Mouse (Mus musculus) liver, postnatal 0 days (tissue): Measurements from ENCODE around the gene Wdr18. TPM values are rescaled to one million over a fixed set of nuclear protein-coding genes. Genes with fewer than 3 reads are reported as not detected.

Experiments
- ATAC-seq: fragments of 200-750 bp; cut with Nextera tagmentation; 2 replicates; pipeline ENCODE4 v1.8.0; 2017; ENCODE audit warnings: mild to moderate bottlenecking, moderate library complexity
- DNase-seq: peaks from one replicate; pipeline ENCODE4 v3.0.0-alpha.2; 2016
- H3K27ac ChIP-seq: fragments of 300-500 bp; sonication (generic); 2 replicates; pipeline ENCODE4 v1.5.1; 2014; ENCODE audit warnings: antibody characterized with exemption, moderate library complexity, mild to moderate bottlenecking, low read depth
- H3K27me3 ChIP-seq: fragments of 300-500 bp; sonication (generic); 2 replicates; pipeline ENCODE4 v1.6.1; 2014; ENCODE audit warnings: low read length, control low read depth, mixed read lengths; ENCODE audit not compliant: insufficient read depth
- H3K36me3 ChIP-seq: fragments of 300-500 bp; sonication (generic); replicated peaks from 2 replicates; pipeline ENCODE4 v1.6.1; 2014; ENCODE audit warnings: mild to moderate bottlenecking, control low read depth, low read length, moderate library complexity, mixed read lengths; ENCODE audit not compliant: insufficient read depth
- H3K4me1 ChIP-seq: fragments of 300-500 bp; sonication (generic); 2 replicates; pipeline ENCODE4 v1.6.1; 2014; ENCODE audit warnings: antibody characterized with exemption, mild to moderate bottlenecking, control low read depth; ENCODE audit not compliant: insufficient read depth
- H3K4me2 ChIP-seq: fragments of 300-500 bp; sonication (generic); 2 replicates; pipeline ENCODE4 v1.6.1; 2014; ENCODE audit warnings: low read depth, mild to moderate bottlenecking, low read length, moderate library complexity, mixed read lengths
- H3K4me3 ChIP-seq: fragments of 300-500 bp; sonication (generic); 2 replicates; pipeline ENCODE4 v1.5.1; 2014; ENCODE audit warnings: low read depth, low read length
- H3K9ac ChIP-seq: fragments of 300-500 bp; sonication (generic); replicated peaks from 2 replicates; pipeline ENCODE4 v1.6.1; 2014; ENCODE audit warnings: mild to moderate bottlenecking, moderate library complexity
- H3K9me3 ChIP-seq: fragments of 300-500 bp; sonication (generic); 2 replicates; pipeline ENCODE4 v1.6.1; 2016; ENCODE audit warnings: mild to moderate bottlenecking, control low read depth, low read length, mixed read lengths
- CTCF ChIP-seq: sonication (generic); IDR thresholded peaks from 2 replicates; pipeline ENCODE4 v1.5.1; 2016; ENCODE audit warnings: antibody characterized with exemption, low read depth
- EP300 ChIP-seq: IDR thresholded peaks from 2 replicates; pipeline ENCODE4 v1.6.1; 2016; ENCODE audit warnings: antibody characterized with exemption, low read depth, mild to moderate bottlenecking
- WGBS: fragments of 180-500 bp; shearing (Covaris S2); extraction: QIAGEN DNeasy Blood & Tissue Kit; methylation state at CpG from one replicate; pipeline ENCODE4 v1.1.7; 2014; ENCODE audit not compliant: insufficient replicate concordance; 5-methylcytosine and 5-hydroxymethylcytosine counted together
- polyA plus RNA-seq: library from polyadenylated mRNA; unstranded; fragments of >200 nt; fragmentation: Nextera tagmentation; extraction: Ambion mirVana; gene quantifications from 2 replicates; pipeline ENCODE4 v1.2.1, GENCODE M21; 2015

Wdr18 gene
- polyA plus RNA-seq, 1 experiment from 2014 or later, result 40.7 TPM

DNA sequence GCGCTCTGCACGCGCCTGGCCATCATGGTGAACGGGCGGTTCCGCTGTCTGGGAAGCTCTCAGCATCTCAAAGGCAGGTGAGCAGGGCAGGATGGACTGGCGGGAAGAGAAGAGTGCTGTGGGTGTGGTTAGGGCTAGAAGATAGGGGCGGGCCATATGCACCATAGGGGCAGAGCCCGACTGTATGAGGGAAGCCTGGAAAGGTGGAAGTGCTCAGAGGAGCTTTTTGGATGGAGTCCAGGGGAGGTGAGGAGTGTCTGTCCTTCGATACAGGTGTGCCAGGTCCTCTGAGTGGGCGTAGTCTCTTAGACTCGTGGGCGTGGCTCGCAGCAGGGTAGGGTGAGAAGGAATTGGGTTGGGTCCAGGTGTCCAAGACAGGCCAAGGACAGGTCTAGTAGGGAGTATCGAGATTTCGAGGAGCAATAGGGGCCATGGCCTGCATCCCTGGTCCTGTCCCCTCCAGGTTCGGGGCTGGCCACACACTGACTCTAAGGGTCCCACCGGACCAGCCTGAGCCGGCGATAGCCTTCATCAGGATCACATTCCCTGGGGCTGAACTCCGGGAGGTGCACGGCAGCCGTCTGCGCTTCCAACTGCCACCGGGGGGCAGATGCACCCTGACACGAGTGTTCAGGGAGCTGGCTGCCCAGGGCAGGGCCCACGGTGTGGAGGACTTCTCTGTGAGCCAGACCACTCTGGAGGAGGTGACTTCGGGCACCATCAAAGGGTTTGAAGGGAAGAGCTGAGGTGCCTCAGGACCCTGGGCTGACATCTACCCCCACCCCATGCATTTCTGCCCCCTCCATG is 54.7 kb downstream of the Wdr18 start:
- H3K27ac ChIP-seq, result no peak overlapping the region
- no peak overlapping the region for H3K4me3 ChIP-seq
- peaks cover 3% of the 10 kb centered on the region; the same call in 1 of the 2 replicates for H3K9me3 ChIP-seq
- no peak for ATAC-seq
- H3K4me1 ChIP-seq, result peaks cover 23% of the 10 kb centered on the region
- WGBS, result 67% methylated on average over 28 of the region's 28 CpGs
- no peak for DNase-seq
- H3K36me3 ChIP-seq, result peaks cover 27% of the 10 kb centered on the region
- H3K27me3 ChIP-seq, result no peaks in the 10 kb centered on the region
- H3K9ac ChIP-seq, result no peak overlapping the region
- TF ChIP-seq CTCF (peak; percentile 49), EP300 (no peak)
- H3K4me2 ChIP-seq, result no peak overlapping the region

DNA sequence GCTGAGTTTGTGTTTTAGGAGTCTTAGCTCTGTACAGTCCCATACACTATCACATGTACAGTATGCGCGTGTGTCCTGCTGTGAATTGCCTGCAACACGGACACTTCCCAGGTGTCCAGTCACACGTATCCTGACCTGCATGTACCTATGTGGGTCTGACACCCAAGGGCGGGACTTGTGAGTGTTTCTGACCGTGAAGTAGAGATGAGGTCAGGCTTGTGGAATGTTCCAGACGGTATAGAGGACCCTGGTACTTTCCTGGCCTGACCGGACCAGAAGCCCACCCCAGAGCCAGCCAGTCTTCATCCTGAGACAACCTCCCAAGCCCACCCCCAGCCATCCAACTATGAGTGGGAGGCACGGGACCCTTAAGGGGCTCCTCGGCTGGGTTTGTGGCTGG is 55.6 kb downstream of the Wdr18 start:
- Histone ChIP-seq H3K4me3 (no peak overlapping the region), H3K4me1 (peaks cover 26% of the 10 kb centered on the region), H3K9me3 (peaks cover 3% of the 10 kb centered on the region; the same call in 1 of the 2 replicates), H3K27ac (no peak overlapping the region), H3K9ac (no peak overlapping the region; the same call in 1 of the 2 replicates), H3K27me3 (peaks cover 4% of the 10 kb centered on the region; the same call in 1 of the 2 replicates), H3K4me2 (no peak overlapping the region), H3K36me3 (peaks cover 30% of the 10 kb centered on the region)
- DNase-seq (no peak), ATAC-seq (no peak)
- TF ChIP-seq EP300, result no peak
- TF ChIP-seq CTCF, result no peak
- 85% methylated on average over 10 of the region's 10 CpGs for WGBS

DNA sequence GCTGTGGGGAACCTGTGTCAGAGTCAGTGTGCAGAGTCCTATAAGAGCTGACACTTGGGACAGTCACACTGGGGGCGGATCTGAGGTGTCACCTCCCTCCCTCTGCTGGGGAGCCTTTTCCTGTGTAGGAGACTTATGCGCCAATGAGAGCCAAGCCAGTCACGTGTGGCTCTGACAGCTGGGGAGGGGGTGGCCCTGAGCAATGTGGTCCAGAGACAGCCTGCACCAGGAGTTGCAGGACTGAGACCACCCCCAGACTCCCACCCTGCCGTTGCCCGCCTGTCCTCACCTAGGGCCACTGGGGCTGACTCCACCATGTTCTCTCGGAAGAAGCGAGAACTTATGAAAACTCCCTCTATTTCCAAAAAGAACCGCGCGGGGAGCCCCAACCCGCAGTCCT is 56.6 kb downstream of the Wdr18 start, which contains the start of gene Arhgap45:
Gene Arhgap45 (plus strand): TSS at position 143 of the 400 bp plus-strand sequence.
- peaks cover 26% of the 10 kb centered on the region for H3K4me1 ChIP-seq
- no peaks in the 10 kb centered on the region for H3K9me3 ChIP-seq
- ATAC-seq, result peak; percentile 77
- H3K4me3 ChIP-seq, result peak within 1 kb of the TSS; percentile 58
- TF ChIP-seq EP300 (no peak), CTCF (peak; percentile 36)
- peak within 1 kb of the TSS; percentile 94 for H3K27ac ChIP-seq
- peak within 1 kb of the TSS; percentile 83 for H3K4me2 ChIP-seq
- 24% methylated on average over 11 of the region's 11 CpGs for WGBS
- peaks cover 4% of the 10 kb centered on the region; the same call in 1 of the 2 replicates for H3K27me3 ChIP-seq
- DNase-seq, result peak; percentile 80
- H3K36me3 ChIP-seq, result peaks cover 28% of the 10 kb centered on the region; the same call in 1 of the 2 replicates
- H3K9ac ChIP-seq, result peak within 1 kb of the TSS; percentile 57

DNA sequence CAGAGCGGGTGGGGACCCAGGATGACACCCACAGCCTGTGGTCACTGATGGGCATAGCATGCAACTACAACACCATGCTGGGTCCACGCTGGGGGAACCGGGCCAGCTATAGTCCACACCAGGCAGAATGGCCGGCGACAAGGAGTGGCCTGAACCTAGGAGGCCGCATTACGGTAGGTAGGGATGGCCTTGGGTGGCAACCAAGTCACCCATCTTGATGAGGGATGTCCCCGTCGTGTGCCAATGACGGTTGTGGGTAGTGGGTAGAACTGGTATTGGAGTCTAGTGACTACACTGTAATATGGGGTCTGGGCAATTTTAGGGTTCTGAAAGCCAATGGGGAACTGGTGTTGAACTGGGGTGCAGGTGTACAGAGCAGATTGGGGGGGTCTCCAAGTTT is 57.0 kb downstream of the Wdr18 start:
- Histone ChIP-seq H3K4me3 (peak overlapping the region; percentile 58), H3K4me1 (peaks cover 26% of the 10 kb centered on the region), H3K27me3 (peaks cover 4% of the 10 kb centered on the region; the same call in 1 of the 2 replicates), H3K9ac (peak overlapping the region; percentile 57), H3K36me3 (peaks cover 24% of the 10 kb centered on the region; the same call in 1 of the 2 replicates), H3K27ac (peak overlapping the region; percentile 94), H3K4me2 (peak overlapping the region; percentile 83), H3K9me3 (no peaks in the 10 kb centered on the region)
- no peak for TF ChIP-seq EP300
- no peak for TF ChIP-seq CTCF
- peak; percentile 31 for ATAC-seq
- WGBS, result 32% methylated on average over 10 of the region's 10 CpGs
- no peak for DNase-seq

DNA sequence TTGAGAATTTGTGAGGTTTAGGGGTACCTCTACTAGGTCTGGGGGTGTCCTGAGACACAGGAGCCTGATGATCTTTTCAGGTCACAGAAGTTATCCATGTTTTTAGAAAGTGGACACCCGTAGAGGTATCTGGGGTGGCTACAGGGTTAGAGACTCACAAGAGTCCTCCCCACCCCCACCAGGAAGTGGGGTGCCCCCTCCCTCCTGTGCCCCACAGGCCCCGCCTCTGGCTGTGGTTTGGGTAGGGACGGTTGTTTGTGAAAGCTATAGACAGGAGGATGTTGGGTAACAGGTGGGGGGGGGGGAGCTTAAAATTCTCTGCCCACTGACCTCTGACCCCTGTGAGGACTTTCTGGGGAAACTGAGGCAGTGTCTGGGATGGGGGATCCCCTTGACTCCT is 57.4 kb downstream of the Wdr18 start:
- DNase-seq, result peak; percentile 86
- H3K4me1 ChIP-seq, result peaks cover 26% of the 10 kb centered on the region

DNA sequence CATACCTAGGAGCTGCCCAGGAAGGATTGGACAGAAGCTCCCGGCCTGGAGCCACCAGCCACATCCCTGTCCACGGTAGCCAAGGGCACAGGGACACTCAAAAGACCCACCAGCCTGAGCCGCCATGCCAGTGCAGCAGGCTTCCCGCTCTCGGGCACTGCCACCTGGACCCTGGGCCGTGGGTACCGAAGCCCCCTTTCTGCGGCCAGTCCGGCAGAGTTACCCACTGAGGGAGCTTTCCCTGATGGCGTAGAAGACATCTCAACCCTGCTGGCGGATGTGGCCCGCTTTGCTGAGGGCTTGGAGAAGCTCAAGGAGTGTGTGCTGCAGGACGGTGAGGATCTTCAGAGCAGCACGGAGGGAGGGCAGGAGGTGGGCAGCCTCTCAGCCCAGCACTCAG is 57.8 kb downstream of the Wdr18 start:
- ATAC-seq (no peak), DNase-seq (no peak)
- H3K36me3 ChIP-seq, result peaks cover 26% of the 10 kb centered on the region
- H3K4me3 ChIP-seq, result peak overlapping the region; percentile 58
- H3K4me1 ChIP-seq, result peaks cover 26% of the 10 kb centered on the region
- H3K9ac ChIP-seq, result peak overlapping the region; percentile 57
- 33% methylated on average over 14 of the region's 14 CpGs for WGBS
- peak overlapping the region; percentile 83 for H3K4me2 ChIP-seq
- TF ChIP-seq CTCF, result no peak
- no peak for TF ChIP-seq EP300
- H3K27ac ChIP-seq, result peak overlapping the region; percentile 94
- no peaks in the 10 kb centered on the region for H3K9me3 ChIP-seq
- peaks cover 4% of the 10 kb centered on the region; the same call in 1 of the 2 replicates for H3K27me3 ChIP-seq

More for the DNA sequence above, 57.4 kb downstream of the Wdr18 start:
- 26% methylated on average over 3 of the region's 3 CpGs for WGBS
- Histone ChIP-seq H3K27ac (peak overlapping the region; percentile 94), H3K27me3 (peaks cover 4% of the 10 kb centered on the region; the same call in 1 of the 2 replicates), H3K36me3 (peaks cover 25% of the 10 kb centered on the region), H3K4me3 (peak overlapping the region; percentile 58), H3K9ac (peak overlapping the region; percentile 57), H3K9me3 (no peaks in the 10 kb centered on the region), H3K4me2 (peak overlapping the region; percentile 83)
- TF ChIP-seq EP300 (no peak), CTCF (no peak)
- ATAC-seq, result peak; percentile 56
